Mouse (Mus musculus): ENCODE data around the gene Kirrel. TPM values are rescaled to one million over a fixed set of nuclear protein-coding genes. Genes with fewer than 3 reads are reported as not detected.

Gene Kirrel
- polyA plus RNA-seq, 1 experiment from 2014 or later: 9.0 TPM

- no peak for ATAC-seq (replicated peaks; ENCODE audit: insufficient number of reproducible peaks, insufficient read depth, low FRiP score, low read depth)
- H3K4me1 ChIP-seq (replicated peaks): peaks cover 70% of the 10 kb centered on the region
- 65% methylated on average over 4 of the region's 4 CpGs for WGBS
Observed at GRCm38 (mm10) chr3:87152111-87152738, 22.3 kb downstream of the Kirrel start.

DNA sequence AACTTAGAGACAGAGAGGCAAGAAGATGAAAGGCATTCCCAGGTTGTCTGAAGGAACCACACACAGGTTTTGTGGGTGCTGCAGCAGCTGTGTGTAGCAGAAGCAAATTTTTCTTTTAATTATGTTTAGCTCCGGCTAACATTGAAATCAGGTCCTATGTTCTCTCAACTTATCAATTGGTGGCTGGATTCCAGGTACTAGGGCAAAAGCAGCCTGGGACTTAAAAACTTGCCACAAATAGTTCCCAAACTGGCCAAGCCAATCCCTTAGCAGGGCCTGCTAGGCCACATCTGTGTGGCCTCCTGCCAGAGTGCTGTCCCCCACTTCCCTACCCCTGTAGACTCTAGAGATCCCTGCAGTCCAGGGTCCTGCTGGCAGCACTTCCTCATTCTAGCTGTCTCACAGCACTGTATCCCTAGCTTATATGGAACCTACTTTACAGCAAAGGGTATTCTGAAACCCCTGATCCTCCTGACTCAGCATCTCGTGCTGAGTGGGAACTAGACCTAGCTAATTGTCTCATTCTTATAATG, 23.2 kb downstream of the Kirrel start:
- Histone ChIP-seq H3K4me3 (no peak overlapping the region), H3K4me2 (peak overlapping the region; percentile 37; the same call in 1 of the 2 replicates), H3K9ac (peak overlapping the region; percentile 19; the same call in 1 of the 2 replicates), H3K9me3 (replicated peaks) (no peaks in the 10 kb centered on the region), H3K4me1 (replicated peaks) (peaks cover 65% of the 10 kb centered on the region), H3K27me3 (no peaks in the 10 kb centered on the region), H3K27ac (peak overlapping the region; percentile 92), H3K36me3 (no peaks in the 10 kb centered on the region)
- no peak for ATAC-seq (replicated peaks; ENCODE audit: insufficient number of reproducible peaks, insufficient read depth, low FRiP score, low read depth)
- 42% methylated on average over 2 of the region's 2 CpGs for WGBS

More at GRCm38 (mm10) chr3:87152111-87152738, 22.3 kb downstream of the Kirrel start:
- H3K4me2 ChIP-seq: no peak overlapping the region
- H3K9ac ChIP-seq: no peak overlapping the region
- H3K36me3 ChIP-seq: no peaks in the 10 kb centered on the region
- no peaks in the 10 kb centered on the region for H3K27me3 ChIP-seq
- peak overlapping the region; percentile 92 for H3K27ac ChIP-seq
- H3K4me3 ChIP-seq: no peak overlapping the region
- no peaks in the 10 kb centered on the region for H3K9me3 ChIP-seq (replicated peaks)

DNA sequence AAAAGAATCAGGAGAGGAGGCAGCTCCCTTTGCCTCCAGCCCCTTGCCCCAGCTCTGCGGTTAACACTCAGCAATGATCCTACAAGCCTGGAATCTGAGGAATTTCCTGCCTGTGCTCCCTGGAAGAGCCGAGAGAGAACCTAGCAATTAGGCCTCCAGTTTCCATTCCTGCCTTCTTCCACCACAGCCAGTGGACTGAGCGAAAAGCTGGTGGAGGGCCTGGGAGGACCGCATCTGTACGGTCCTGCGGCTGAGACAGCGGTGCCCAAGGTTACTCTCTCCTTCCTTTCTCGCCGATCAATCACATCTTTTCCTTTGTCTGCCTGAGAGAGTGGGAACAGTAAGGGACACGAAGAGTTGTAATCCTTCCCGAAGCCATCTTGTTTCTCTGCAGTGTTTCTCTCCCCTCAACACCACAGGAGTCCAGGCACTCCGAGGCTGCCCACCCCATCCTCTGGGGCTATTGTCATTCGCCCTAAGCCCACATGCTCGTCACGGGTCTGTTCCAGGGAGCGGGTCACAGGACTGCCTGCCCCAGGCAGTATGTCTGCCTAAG, 23.8 kb downstream of the Kirrel start:
- no peaks in the 10 kb centered on the region for H3K9me3 ChIP-seq (replicated peaks)
- no peaks in the 10 kb centered on the region for H3K27me3 ChIP-seq
- 13% methylated on average over 16 of the region's 16 CpGs for WGBS
- H3K27ac ChIP-seq: peak overlapping the region; percentile 92
- peak overlapping the region; percentile 23; the same call in 1 of the 2 replicates for H3K9ac ChIP-seq
- no peaks in the 10 kb centered on the region for H3K36me3 ChIP-seq
- ATAC-seq (replicated peaks; ENCODE audit: insufficient number of reproducible peaks, insufficient read depth, low FRiP score, low read depth): peak; percentile 83
- no peak overlapping the region for H3K4me3 ChIP-seq
- peaks cover 65% of the 10 kb centered on the region for H3K4me1 ChIP-seq (replicated peaks)
- H3K4me2 ChIP-seq: peak overlapping the region; percentile 37

DNA sequence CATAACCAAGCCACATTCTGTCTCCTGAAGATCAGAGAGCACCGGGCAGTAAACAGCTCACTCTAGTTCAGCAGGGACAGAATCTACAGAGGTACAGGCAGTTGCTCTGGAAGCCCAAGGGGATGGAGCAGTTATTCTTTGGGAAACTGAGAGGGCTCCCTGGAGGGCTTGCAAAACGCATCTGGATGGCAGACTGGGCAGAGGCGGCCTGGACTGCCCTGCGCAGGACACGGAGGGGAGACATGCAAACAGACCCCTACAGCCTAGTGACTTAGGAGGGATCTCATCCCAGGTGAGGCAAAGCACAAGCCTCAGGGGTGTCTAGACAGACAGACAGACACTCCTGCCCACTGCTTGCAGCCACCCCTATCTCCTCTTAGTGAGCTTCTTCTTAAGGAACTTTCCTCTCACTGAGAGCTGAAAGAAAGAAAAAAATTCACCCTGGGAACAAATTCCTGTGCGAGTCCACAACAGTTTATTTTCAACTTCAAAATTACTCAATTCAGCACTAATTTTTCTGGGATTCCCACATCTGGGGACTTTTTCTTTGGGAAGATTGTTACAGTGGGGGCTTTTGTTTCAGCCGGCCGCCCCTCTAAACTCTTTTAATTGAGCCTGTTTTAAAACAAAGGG, 24.4 kb downstream of the Kirrel start:
- Histone ChIP-seq H3K4me3 (no peak overlapping the region), H3K4me2 (peak overlapping the region; percentile 37; the same call in 1 of the 2 replicates), H3K4me1 (replicated peaks) (peaks cover 65% of the 10 kb centered on the region), H3K27ac (peak overlapping the region; percentile 92), H3K36me3 (no peaks in the 10 kb centered on the region), H3K9ac (peak overlapping the region; percentile 23; the same call in 1 of the 2 replicates), H3K27me3 (no peaks in the 10 kb centered on the region), H3K9me3 (replicated peaks) (no peaks in the 10 kb centered on the region)
- no peak for ATAC-seq (replicated peaks; ENCODE audit: insufficient number of reproducible peaks, insufficient read depth, low FRiP score, low read depth)
- WGBS: 17% methylated on average over 8 of the region's 8 CpGs

- 43% methylated on average over 10 of the region's 10 CpGs for WGBS
- Histone ChIP-seq H3K9me3 (replicated peaks) (no peaks in the 10 kb centered on the region), H3K27ac (peak overlapping the region; percentile 92), H3K4me1 (replicated peaks) (peaks cover 65% of the 10 kb centered on the region), H3K4me3 (no peak overlapping the region), H3K27me3 (no peaks in the 10 kb centered on the region), H3K36me3 (no peaks in the 10 kb centered on the region), H3K4me2 (no peak overlapping the region), H3K9ac (no peak overlapping the region)
- no peak for ATAC-seq (replicated peaks; ENCODE audit: insufficient number of reproducible peaks, insufficient read depth, low FRiP score, low read depth)
Observed at GRCm38 (mm10) chr3:87149425-87149824, 25.1 kb downstream of the Kirrel start.

- Histone ChIP-seq H3K4me2 (no peak overlapping the region), H3K4me3 (no peak overlapping the region), H3K36me3 (peaks cover 4% of the 10 kb centered on the region; the same call in 1 of the 2 replicates), H3K9me3 (replicated peaks) (no peaks in the 10 kb centered on the region), H3K27ac (peak overlapping the region; percentile 48), H3K9ac (no peak overlapping the region), H3K27me3 (no peaks in the 10 kb centered on the region), H3K4me1 (replicated peaks) (peaks cover 36% of the 10 kb centered on the region)
- 56% methylated on average over 6 of the region's 6 CpGs for WGBS
- ATAC-seq (replicated peaks; ENCODE audit: insufficient number of reproducible peaks, insufficient read depth, low FRiP score, low read depth): no peak; the same call in 1 of the 2 replicates
Observed at GRCm38 (mm10) chr3:87144476-87145240, 29.9 kb downstream of the Kirrel start.

- H3K36me3 ChIP-seq: peaks cover 11% of the 10 kb centered on the region; the same call in 1 of the 2 replicates
- no peak overlapping the region for H3K9ac ChIP-seq
- ATAC-seq (replicated peaks; ENCODE audit: insufficient number of reproducible peaks, insufficient read depth, low FRiP score, low read depth): no peak
- 79% methylated on average over 5 of the region's 5 CpGs for WGBS
- no peak overlapping the region for H3K4me3 ChIP-seq
- H3K27ac ChIP-seq: no peak overlapping the region
- no peaks in the 10 kb centered on the region for H3K9me3 ChIP-seq (replicated peaks)
- H3K27me3 ChIP-seq: no peaks in the 10 kb centered on the region
- no peak overlapping the region for H3K4me2 ChIP-seq
- peaks cover 26% of the 10 kb centered on the region for H3K4me1 ChIP-seq (replicated peaks)
Observed at GRCm38 (mm10) chr3:87140284-87140683, 34.3 kb downstream of the Kirrel start.

DNA sequence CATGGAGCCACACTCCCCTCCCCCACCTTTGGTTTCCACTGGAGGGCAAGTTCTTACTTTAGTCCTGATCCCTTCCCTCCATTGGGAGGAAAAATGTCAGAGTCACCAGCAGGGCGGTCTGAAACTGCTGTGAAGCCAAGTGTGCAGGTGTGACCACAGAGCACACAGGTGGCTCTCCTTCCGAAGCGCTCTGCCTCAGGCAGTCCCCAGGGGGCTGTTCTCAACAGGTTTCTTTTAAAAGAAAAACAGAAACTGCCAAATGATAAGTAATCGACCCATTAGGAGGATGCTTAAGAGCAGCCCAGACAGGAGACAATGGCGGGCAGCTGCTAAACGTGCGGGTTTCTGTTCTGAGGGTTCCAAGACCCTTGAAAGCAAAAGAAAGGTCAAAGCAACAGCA, 37.8 kb downstream of the Kirrel start:
- H3K4me3 ChIP-seq: no peak overlapping the region
- H3K9me3 ChIP-seq (replicated peaks): no peaks in the 10 kb centered on the region
- H3K27ac ChIP-seq: no peak overlapping the region
- peaks cover 25% of the 10 kb centered on the region for H3K4me1 ChIP-seq (replicated peaks)
- 68% methylated on average over 7 of the region's 7 CpGs for WGBS
- no peak for ATAC-seq (replicated peaks; ENCODE audit: insufficient number of reproducible peaks, insufficient read depth, low FRiP score, low read depth)
- no peak overlapping the region for H3K9ac ChIP-seq
- no peak overlapping the region for H3K4me2 ChIP-seq
- peaks cover 11% of the 10 kb centered on the region; the same call in 1 of the 2 replicates for H3K36me3 ChIP-seq
- no peaks in the 10 kb centered on the region for H3K27me3 ChIP-seq

- peaks cover 32% of the 10 kb centered on the region for H3K4me1 ChIP-seq (replicated peaks)
- no peak overlapping the region for H3K4me3 ChIP-seq
- H3K4me2 ChIP-seq: no peak overlapping the region
- H3K9me3 ChIP-seq (replicated peaks): no peaks in the 10 kb centered on the region
- no peak overlapping the region for H3K27ac ChIP-seq
- H3K36me3 ChIP-seq: peaks cover 10% of the 10 kb centered on the region; the same call in 1 of the 2 replicates
- H3K27me3 ChIP-seq: no peaks in the 10 kb centered on the region
- no peak overlapping the region for H3K9ac ChIP-seq
- ATAC-seq (replicated peaks; ENCODE audit: insufficient number of reproducible peaks, insufficient read depth, low FRiP score, low read depth): no peak
Observed at GRCm38 (mm10) chr3:87134951-87135350, 39.6 kb downstream of the Kirrel start.

GRCm38 (mm10) chr3:87131694-87132347, 42.7 kb downstream of the Kirrel start:
- ATAC-seq (replicated peaks; ENCODE audit: insufficient number of reproducible peaks, insufficient read depth, low FRiP score, low read depth): no peak
- Histone ChIP-seq H3K4me3 (no peak overlapping the region), H3K36me3 (peaks cover 6% of the 10 kb centered on the region; the same call in 1 of the 2 replicates), H3K27ac (peak overlapping the region; percentile 37), H3K4me2 (no peak overlapping the region), H3K4me1 (replicated peaks) (peaks cover 32% of the 10 kb centered on the region), H3K9me3 (replicated peaks) (no peaks in the 10 kb centered on the region), H3K9ac (no peak overlapping the region), H3K27me3 (no peaks in the 10 kb centered on the region)
- WGBS: 41% methylated on average over 11 of the region's 11 CpGs

Measured in heart, embryonic 15.5 days (tissue).